Mouse (Mus musculus): ENCODE results near the gene Kcnc3.

DNA sequence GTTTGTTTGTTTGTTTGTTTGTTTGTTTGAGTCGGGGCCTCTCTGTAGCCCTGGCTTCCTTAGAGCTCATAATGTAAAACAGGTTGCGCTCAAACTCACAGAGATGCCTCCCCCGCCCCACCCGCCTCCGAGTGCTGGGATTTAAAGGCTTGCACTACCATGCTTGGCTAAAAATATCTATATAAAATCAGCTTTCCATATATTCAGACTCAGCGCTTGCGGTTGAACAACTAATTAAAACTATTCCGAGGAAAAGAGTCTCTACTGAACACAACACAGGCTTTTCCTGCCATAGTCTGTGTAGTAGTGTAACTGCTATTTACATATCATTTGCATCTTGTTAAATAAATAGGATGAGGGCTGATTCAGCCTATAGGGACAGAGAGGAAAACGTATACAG, 46.2 kb downstream of the Kcnc3 start:
- TF ChIP-seq CTCF (IDR thresholded peaks at IDR 0.05; ENCODE audit: control insufficient read depth, insufficient read depth, low read length) (no peak), POLR2A (IDR thresholded peaks at IDR 0.05; ENCODE audit: borderline replicate concordance, control insufficient read depth, low read depth, low read length) (no peak)
